Comparison of ENCODE assay signal across 13 mouse cellular contexts in the genomic region with DNA sequence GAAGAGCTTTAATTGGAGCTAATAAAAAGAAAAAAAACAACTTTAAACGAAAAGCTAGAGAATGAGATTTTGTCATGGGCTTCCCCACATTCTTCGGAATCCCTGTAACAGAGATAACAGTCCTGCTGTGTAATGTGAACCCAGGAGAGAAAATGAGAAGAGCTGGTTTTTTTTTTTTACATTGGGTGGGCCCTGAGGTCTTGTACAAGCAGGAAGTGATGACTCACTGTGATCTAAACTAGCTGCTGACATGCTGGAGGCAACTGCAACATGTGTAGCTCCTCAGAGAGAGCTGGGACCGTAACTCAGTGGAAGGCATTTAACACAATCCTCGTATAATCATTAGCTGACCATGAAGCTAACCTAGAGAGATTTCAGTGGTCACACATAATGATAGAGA.
DNase-seq lines count a peak whose midpoint lies in the region; ATAC-seq lines count a peak whose summit lies in the region.
"Had no signal": no experiment of that assay in that cellular context is flagged by ENCODE, and none has a peak within 500 bp of the region (broad histone marks: within the 10 kb centered on the region; RNA-seq: fewer than 3 reads in every experiment).

No protein-coding gene starts in this region.

- H3K36me3 ChIP-seq in embryonic facial prominence, embryonic 14.5 days (ENCODE audit: control insufficient read depth, insufficient read depth, low read length) = no peaks in the 10 kb centered on the region
- no peaks in the 10 kb centered on the region for H3K36me3 ChIP-seq in embryonic facial prominence, embryonic 10.5 days (replicated peaks)
- H3K36me3 ChIP-seq in neural tube, embryonic 15.5 days = no peaks in the 10 kb centered on the region

- no peak overlapping the region for H3K4me3 ChIP-seq in embryonic facial prominence, embryonic 14.5 days (ENCODE audit: low read depth, low read length)
- no peak overlapping the region for H3K4me3 ChIP-seq in embryonic facial prominence, embryonic 10.5 days
- H3K4me3 ChIP-seq in neural tube, embryonic 15.5 days (replicated peaks) = no peak overlapping the region
- H3K4me3 ChIP-seq: heart, adult 2 months; left cerebral cortex, adult 2 months had no signal

- no peak overlapping the region for H3K27ac ChIP-seq in embryonic facial prominence, embryonic 14.5 days (replicated peaks; ENCODE audit: low read depth, low read length)
- H3K27ac ChIP-seq in embryonic facial prominence, embryonic 10.5 days (replicated peaks) = no peak overlapping the region
- no peak overlapping the region for H3K27ac ChIP-seq in neural tube, embryonic 15.5 days (replicated peaks)
- H3K27ac ChIP-seq: heart, adult 2 months; hindbrain, embryonic 14.5 days; left cerebral cortex, adult 2 months had no signal

- 43% methylated on average over 4 of the region's 4 CpGs for WGBS in embryonic facial prominence, embryonic 14.5 days
- WGBS in embryonic facial prominence, embryonic 10.5 days = 60% methylated on average over 4 of the region's 4 CpGs
- WGBS in neural tube, embryonic 15.5 days = 72% methylated on average over 4 of the region's 4 CpGs

- H3K9ac ChIP-seq in embryonic facial prominence, embryonic 14.5 days (ENCODE audit: low read depth, low read length) = no peak overlapping the region
- H3K9ac ChIP-seq in neural tube, embryonic 15.5 days (replicated peaks) = no peak overlapping the region
- H3K9ac ChIP-seq: hindbrain, embryonic 14.5 days had no signal

- H3K4me1 ChIP-seq in embryonic facial prominence, embryonic 14.5 days (ENCODE audit: control insufficient read depth, insufficient read depth, low read length) = no peaks in the 10 kb centered on the region
- no peaks in the 10 kb centered on the region for H3K4me1 ChIP-seq in embryonic facial prominence, embryonic 10.5 days
- no peaks in the 10 kb centered on the region for H3K4me1 ChIP-seq in neural tube, embryonic 15.5 days

- no peaks in the 10 kb centered on the region for H3K27me3 ChIP-seq in embryonic facial prominence, embryonic 14.5 days (replicated peaks; ENCODE audit: control insufficient read depth, insufficient read depth, low read length)
- H3K27me3 ChIP-seq in embryonic facial prominence, embryonic 10.5 days (replicated peaks; ENCODE audit: low read depth, poor library complexity, severe bottlenecking) = no peaks in the 10 kb centered on the region
- H3K27me3 ChIP-seq in neural tube, embryonic 15.5 days (replicated peaks) = no peaks in the 10 kb centered on the region

- ATAC-seq in embryonic facial prominence, embryonic 14.5 days (ENCODE audit: low read depth) = no peak
- peak; percentile 84 for ATAC-seq in megakaryocyte-erythroid progenitor cell, adult 5-6 weeks (replicated peaks; ENCODE audit: low FRiP score, low TSS enrichment, poor library complexity, severe bottlenecking)
- ATAC-seq in neural tube, embryonic 15.5 days (ENCODE audit: low FRiP score) = no peak

- H3K9me3 ChIP-seq in embryonic facial prominence, embryonic 14.5 days (ENCODE audit: control insufficient read depth, low read length) = no peaks in the 10 kb centered on the region
- H3K9me3 ChIP-seq in embryonic facial prominence, embryonic 10.5 days = no peaks in the 10 kb centered on the region
- H3K9me3 ChIP-seq in neural tube, embryonic 15.5 days (replicated peaks) = no peaks in the 10 kb centered on the region

- H3K4me2 ChIP-seq in embryonic facial prominence, embryonic 14.5 days (ENCODE audit: low read depth, low read length) = no peak overlapping the region
- no peak overlapping the region for H3K4me2 ChIP-seq in neural tube, embryonic 15.5 days
- H3K4me2 ChIP-seq: hindbrain, embryonic 14.5 days had no signal

- peak; percentile 50 for DNase-seq in embryonic facial prominence, embryonic 14.5 days (ENCODE audit: low spot score)
- DNase-seq in embryonic facial prominence, embryonic 10.5 days (ENCODE audit: low spot score) = no peak
- peak; percentile 13 for DNase-seq in lung, postnatal 10 days
- no peak for DNase-seq in lung, postnatal 14 days
- DNase-seq in R1 (ENCODE audit: low read depth, low spot score) = peak; percentile 6
- no peak for DNase-seq in cerebellum, adult 11-12 months
- DNase-seq: cerebellum, postnatal 25 days; heart, adult 2 months; thymus, adult 2 months had no signal

Comparison
In these comparisons a context has a peak if more than half of its experiments do, and no peak if none do; other contexts are left out.
1. DNase-seq: peak in embryonic facial prominence, embryonic 14.5 days (single experiment), lung, postnatal 10 days (single experiment) and R1 (single experiment); none in embryonic facial prominence, embryonic 10.5 days (single experiment), lung, postnatal 14 days (single experiment) and cerebellum, adult 11-12 months (single experiment).